Mouse (Mus musculus): ENCODE data around the gene Cd274. TPM values are rescaled to one million over a fixed set of nuclear protein-coding genes. Genes with fewer than 3 reads are reported as not detected.
A peak's percentile ranks its signal among the peaks of the same experiment; 100 is the strongest.

Gene Cd274
- polyA plus RNA-seq, 1 experiment from 2014 or later = 4.1 TPM

DNA sequence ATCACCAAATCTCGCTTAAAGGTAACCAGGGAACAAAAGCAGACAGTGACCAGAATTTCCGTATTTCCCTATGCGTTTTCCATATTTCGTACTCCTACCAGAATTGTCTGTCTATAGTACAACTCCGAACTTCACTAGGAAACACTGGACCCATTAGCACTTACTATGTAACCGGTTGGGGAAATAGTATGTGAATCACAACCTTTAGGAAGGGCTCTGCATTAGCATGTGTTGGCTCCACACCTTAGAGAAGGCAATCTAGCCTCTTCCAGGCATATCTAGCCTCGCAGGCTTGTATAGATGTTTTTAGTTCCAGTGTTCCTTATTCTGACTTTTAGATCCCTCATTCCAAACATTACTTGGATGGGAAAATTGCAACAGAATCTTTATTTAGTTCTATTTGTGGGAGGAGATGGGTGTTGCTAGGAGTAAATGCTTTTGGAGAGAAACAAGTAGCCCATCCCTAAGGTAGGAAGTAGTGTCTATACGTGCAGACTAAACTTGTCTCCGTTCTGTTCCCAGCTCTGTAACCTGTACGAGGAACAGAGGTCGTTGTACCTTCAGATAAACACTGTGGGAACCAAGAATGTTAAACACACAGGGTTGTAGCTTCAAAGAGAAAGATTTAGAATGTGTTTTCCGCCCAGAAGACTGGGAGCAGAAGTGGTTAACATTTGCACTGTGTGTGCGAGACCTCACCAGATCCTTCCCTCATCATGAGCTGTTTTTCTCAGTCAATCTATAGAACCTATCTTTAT, 4.9 kb upstream of the Cd274 start:
- Histone ChIP-seq H3K36me3 (ENCODE audit: control insufficient read depth, insufficient read depth) (no peaks in the 10 kb centered on the region), H3K27me3 (ENCODE audit: control insufficient read depth, insufficient read depth, low read length) (no peaks in the 10 kb centered on the region), H3K4me1 (ENCODE audit: control insufficient read depth, insufficient read depth, low read length) (peaks cover 16% of the 10 kb centered on the region), H3K4me2 (ENCODE audit: low read depth, low read length) (peak overlapping the region; percentile 71), H3K9me3 (replicated peaks; ENCODE audit: control insufficient read depth, low read length) (no peaks in the 10 kb centered on the region), H3K4me3 (ENCODE audit: low read length) (peak overlapping the region; percentile 60), H3K9ac (ENCODE audit: low read length) (peak overlapping the region; percentile 75), H3K27ac (ENCODE audit: low read length) (peak overlapping the region; percentile 19)
- WGBS = 40% methylated on average over 13 of the region's 13 CpGs
- no peak for ATAC-seq (replicated peaks; ENCODE audit: extremely low read depth, insufficient read depth, low FRiP score)

DNA sequence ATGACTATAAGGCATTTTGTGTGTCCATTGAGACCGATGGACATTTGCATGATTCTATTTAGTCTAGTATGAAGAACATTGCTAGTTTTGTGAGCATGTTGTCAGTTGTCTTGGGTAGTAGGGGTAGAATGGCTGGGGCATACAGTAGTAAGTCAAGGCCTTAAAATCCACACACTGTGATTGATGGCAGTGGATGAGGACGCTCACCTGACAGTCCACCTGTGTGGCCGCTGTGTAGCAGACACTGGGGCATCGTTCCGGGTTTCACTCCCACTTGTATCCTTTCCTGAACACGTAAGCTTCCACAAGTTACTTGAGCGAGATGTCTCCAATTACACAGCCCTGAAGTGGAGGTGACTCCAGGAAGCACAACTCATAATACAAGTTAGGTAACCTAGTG, 3.7 kb upstream of the Cd274 start:
- H3K9me3 ChIP-seq (replicated peaks; ENCODE audit: control insufficient read depth, low read length) = no peaks in the 10 kb centered on the region
- H3K4me3 ChIP-seq (ENCODE audit: low read length) = no peak overlapping the region
- WGBS = 78% methylated on average over 7 of the region's 7 CpGs
- H3K27ac ChIP-seq (ENCODE audit: low read length) = no peak overlapping the region
- no peaks in the 10 kb centered on the region for H3K27me3 ChIP-seq (ENCODE audit: control insufficient read depth, insufficient read depth, low read length)
- peaks cover 19% of the 10 kb centered on the region for H3K4me1 ChIP-seq (ENCODE audit: control insufficient read depth, insufficient read depth, low read length)
- no peaks in the 10 kb centered on the region for H3K36me3 ChIP-seq (ENCODE audit: control insufficient read depth, insufficient read depth)
- H3K9ac ChIP-seq (ENCODE audit: low read length) = no peak overlapping the region
- no peak for ATAC-seq (replicated peaks; ENCODE audit: extremely low read depth, insufficient read depth, low FRiP score)
- no peak overlapping the region for H3K4me2 ChIP-seq (ENCODE audit: low read depth, low read length)

GRCm38 (mm10) chr19:29364076-29364475, 3.2 kb upstream of the Cd274 start:
- 73% methylated on average over 5 of the region's 5 CpGs for whole genome bisulfite sequencing
- peaks cover 19% of the 10 kb centered on the region for H3K4me1 ChIP-seq (ENCODE audit: control insufficient read depth, insufficient read depth, low read length)
- no peaks in the 10 kb centered on the region for H3K27me3 ChIP-seq (ENCODE audit: control insufficient read depth, insufficient read depth, low read length)
- H3K4me3 ChIP-seq (ENCODE audit: low read length) = no peak overlapping the region
- H3K4me2 ChIP-seq (ENCODE audit: low read depth, low read length) = no peak overlapping the region
- no peaks in the 10 kb centered on the region for H3K9me3 ChIP-seq (replicated peaks; ENCODE audit: control insufficient read depth, low read length)
- no peak for ATAC-seq (replicated peaks; ENCODE audit: extremely low read depth, insufficient read depth, low FRiP score)
- no peaks in the 10 kb centered on the region for H3K36me3 ChIP-seq (ENCODE audit: control insufficient read depth, insufficient read depth)
- H3K27ac ChIP-seq (ENCODE audit: low read length) = no peak overlapping the region
- H3K9ac ChIP-seq (ENCODE audit: low read length) = no peak overlapping the region

DNA sequence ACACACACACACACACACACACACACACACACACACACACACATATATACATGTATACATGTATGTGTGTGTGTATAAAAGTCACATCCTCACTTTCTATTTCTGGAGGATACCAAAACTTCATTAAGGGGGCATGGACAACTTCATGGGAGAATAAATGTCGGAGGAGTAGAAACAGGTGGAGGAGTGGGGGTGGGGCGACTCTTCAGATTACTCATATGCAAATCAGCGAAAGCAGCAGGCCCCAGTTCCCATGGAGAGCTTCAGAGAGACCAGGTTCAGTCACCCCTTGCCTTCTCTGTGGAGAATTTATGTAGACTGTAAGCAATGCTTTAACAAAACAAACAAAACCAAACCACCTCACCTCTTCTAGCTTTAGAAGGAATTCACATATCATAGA, 2.1 kb upstream of the Cd274 start:
- Histone ChIP-seq H3K4me3 (ENCODE audit: low read length) (no peak overlapping the region), H3K36me3 (ENCODE audit: control insufficient read depth, insufficient read depth) (no peaks in the 10 kb centered on the region), H3K27ac (ENCODE audit: low read length) (no peak overlapping the region), H3K4me1 (ENCODE audit: control insufficient read depth, insufficient read depth, low read length) (peaks cover 19% of the 10 kb centered on the region), H3K4me2 (ENCODE audit: low read depth, low read length) (no peak overlapping the region), H3K9me3 (replicated peaks; ENCODE audit: control insufficient read depth, low read length) (no peaks in the 10 kb centered on the region), H3K27me3 (ENCODE audit: control insufficient read depth, insufficient read depth, low read length) (no peaks in the 10 kb centered on the region), H3K9ac (ENCODE audit: low read length) (no peak overlapping the region)
- 37% methylated on average over 3 of the region's 3 CpGs for WGBS
- ATAC-seq (replicated peaks; ENCODE audit: extremely low read depth, insufficient read depth, low FRiP score) = no peak

GRCm38 (mm10) chr19:29366226-29366968, 858 bp upstream of the Cd274 start:
- H3K4me3 ChIP-seq (ENCODE audit: low read length) = peak overlapping the region; percentile 83
- 47% methylated on average over 20 of the region's 20 CpGs for WGBS
- H3K9me3 ChIP-seq (replicated peaks; ENCODE audit: control insufficient read depth, low read length) = no peaks in the 10 kb centered on the region
- H3K36me3 ChIP-seq (ENCODE audit: control insufficient read depth, insufficient read depth) = no peaks in the 10 kb centered on the region
- peak overlapping the region; percentile 62 for H3K27ac ChIP-seq (ENCODE audit: low read length)
- H3K4me1 ChIP-seq (ENCODE audit: control insufficient read depth, insufficient read depth, low read length) = peaks cover 13% of the 10 kb centered on the region
- no peak for ATAC-seq (replicated peaks; ENCODE audit: extremely low read depth, insufficient read depth, low FRiP score)
- H3K4me2 ChIP-seq (ENCODE audit: low read depth, low read length) = peak overlapping the region; percentile 91
- H3K27me3 ChIP-seq (ENCODE audit: control insufficient read depth, insufficient read depth, low read length) = no peaks in the 10 kb centered on the region
- H3K9ac ChIP-seq (ENCODE audit: low read length) = peak overlapping the region; percentile 73

GRCm38 (mm10) chr19:29368041-29368440, 786 bp downstream of the Cd274 start:
- no peak overlapping the region for H3K27ac ChIP-seq (ENCODE audit: low read length)

DNA sequence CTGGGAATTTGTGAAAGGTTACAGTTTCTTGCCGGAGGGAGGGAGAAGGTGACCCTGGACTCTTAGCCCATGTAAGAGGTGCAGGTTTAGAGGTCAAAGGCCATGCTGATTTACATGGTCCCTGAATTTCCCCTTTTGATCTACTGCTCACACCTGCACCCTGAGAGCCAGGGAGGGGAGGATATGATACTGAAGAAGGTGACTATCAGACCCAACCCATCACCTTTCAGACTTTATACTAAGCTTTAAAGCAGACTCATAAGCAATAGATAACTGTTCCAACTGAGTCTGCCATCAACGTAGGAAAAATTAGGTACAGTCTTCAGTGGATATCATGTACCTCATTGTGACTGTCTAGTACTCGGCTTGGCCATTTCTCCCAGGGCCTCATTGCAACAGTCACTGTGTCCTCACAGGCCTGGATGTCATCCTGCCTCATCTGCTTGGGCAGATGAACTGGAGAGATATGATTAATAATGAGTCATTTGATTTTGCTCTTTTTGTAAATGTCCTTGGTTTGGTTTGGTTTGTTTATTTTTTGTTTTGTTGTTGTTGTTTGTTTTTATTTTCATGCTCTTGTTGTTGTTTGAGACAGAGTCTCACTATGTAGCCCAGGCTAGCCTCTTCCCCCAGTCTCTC, 1.5 kb downstream of the Cd274 start:
- H3K4me1 ChIP-seq (ENCODE audit: control insufficient read depth, insufficient read depth, low read length) = peaks cover 6% of the 10 kb centered on the region
- H3K9ac ChIP-seq (ENCODE audit: low read length) = no peak overlapping the region
- no peak overlapping the region for H3K4me3 ChIP-seq (ENCODE audit: low read length)
- H3K27me3 ChIP-seq (ENCODE audit: control insufficient read depth, insufficient read depth, low read length) = no peaks in the 10 kb centered on the region
- H3K9me3 ChIP-seq (replicated peaks; ENCODE audit: control insufficient read depth, low read length) = no peaks in the 10 kb centered on the region
- no peak overlapping the region for H3K27ac ChIP-seq (ENCODE audit: low read length)
- ATAC-seq (replicated peaks; ENCODE audit: extremely low read depth, insufficient read depth, low FRiP score) = no peak
- WGBS = 82% methylated on average over 3 of the region's 3 CpGs
- no peaks in the 10 kb centered on the region for H3K36me3 ChIP-seq (ENCODE audit: control insufficient read depth, insufficient read depth)
- no peak overlapping the region for H3K4me2 ChIP-seq (ENCODE audit: low read depth, low read length)

More at GRCm38 (mm10) chr19:29368041-29368440, 786 bp downstream of the Cd274 start:
- H3K36me3 ChIP-seq (ENCODE audit: control insufficient read depth, insufficient read depth) = no peaks in the 10 kb centered on the region
- H3K9ac ChIP-seq (ENCODE audit: low read length) = no peak overlapping the region
- WGBS = 80% methylated on average over 2 of the region's 2 CpGs
- no peak overlapping the region for H3K4me3 ChIP-seq (ENCODE audit: low read length)
- H3K4me1 ChIP-seq (ENCODE audit: control insufficient read depth, insufficient read depth, low read length) = peaks cover 6% of the 10 kb centered on the region
- no peaks in the 10 kb centered on the region for H3K27me3 ChIP-seq (ENCODE audit: control insufficient read depth, insufficient read depth, low read length)
- no peaks in the 10 kb centered on the region for H3K9me3 ChIP-seq (replicated peaks; ENCODE audit: control insufficient read depth, low read length)
- no peak overlapping the region for H3K4me2 ChIP-seq (ENCODE audit: low read depth, low read length)
- no peak for ATAC-seq (replicated peaks; ENCODE audit: extremely low read depth, insufficient read depth, low FRiP score)

- Histone ChIP-seq H3K36me3 (ENCODE audit: control insufficient read depth, insufficient read depth) (no peaks in the 10 kb centered on the region), H3K9ac (ENCODE audit: low read length) (no peak overlapping the region), H3K4me1 (ENCODE audit: control insufficient read depth, insufficient read depth, low read length) (peaks cover 6% of the 10 kb centered on the region), H3K27ac (ENCODE audit: low read length) (no peak overlapping the region), H3K4me3 (ENCODE audit: low read length) (no peak overlapping the region), H3K9me3 (replicated peaks; ENCODE audit: control insufficient read depth, low read length) (no peaks in the 10 kb centered on the region), H3K4me2 (ENCODE audit: low read depth, low read length) (no peak overlapping the region), H3K27me3 (ENCODE audit: control insufficient read depth, insufficient read depth, low read length) (no peaks in the 10 kb centered on the region)
- WGBS = 62% methylated on average over 12 of the region's 12 CpGs
- no peak for ATAC-seq (replicated peaks; ENCODE audit: extremely low read depth, insufficient read depth, low FRiP score)
Observed at GRCm38 (mm10) chr19:29370112-29370511, 2.9 kb downstream of the Cd274 start.
